Mouse (Mus musculus): Measurements from ENCODE around the gene Dsn1. TPM values are rescaled to one million over a fixed set of nuclear protein-coding genes. Genes with fewer than 3 reads are reported as not detected.

The Dsn1 gene
- polyA plus RNA-seq, 1 experiment from 2014 or later, result 44.2 TPM

GRCm38 (mm10) chr2:157040649-157041046 lies 33.7 kb upstream of the Dsn1 start:
- no peak for TF ChIP-seq CTCF (IDR thresholded peaks at IDR 0.05; ENCODE audit: low read depth)

GRCm38 (mm10) chr2:157039900-157040648 lies 33.1 kb upstream of the Dsn1 start:
- no peaks in the 10 kb centered on the region for H3K27me3 ChIP-seq (ENCODE audit: insufficient read depth, low read length)
- no peak overlapping the region for H3K9ac ChIP-seq
- peak; percentile 93 for ATAC-seq (ENCODE audit: insufficient read depth)
- no peak overlapping the region for H3K4me2 ChIP-seq
- no peak overlapping the region for H3K4me3 ChIP-seq (ENCODE audit: low read depth, low read length)
- peak; percentile 91 for DNase-seq
- H3K36me3 ChIP-seq (ENCODE audit: insufficient read depth), result peaks cover 84% of the 10 kb centered on the region
- no peak overlapping the region; the same call in 1 of the 2 replicates for H3K27ac ChIP-seq (ENCODE audit: low read depth)
- H3K4me1 ChIP-seq (ENCODE audit: insufficient read depth), result 0 out of 2 replicates have a peak, but pooled peaks cover 2% of the 10 kb centered on the region
- TF ChIP-seq CTCF (IDR thresholded peaks at IDR 0.05; ENCODE audit: low read depth), result peak; percentile 54
- H3K9me3 ChIP-seq (ENCODE audit: low read depth, low read length), result no peaks in the 10 kb centered on the region
- 66% methylated on average over 50 of the region's 50 CpGs for WGBS

More at GRCm38 (mm10) chr2:157040649-157041046, 33.7 kb upstream of the Dsn1 start:
- ATAC-seq (ENCODE audit: insufficient read depth) (no peak), DNase-seq (no peak)
- H3K4me3 ChIP-seq (ENCODE audit: low read depth, low read length), result no peak overlapping the region
- WGBS, result 77% methylated on average over 17 of the region's 17 CpGs
- H3K9ac ChIP-seq, result no peak overlapping the region
- no peaks in the 10 kb centered on the region for H3K27me3 ChIP-seq (ENCODE audit: insufficient read depth, low read length)
- H3K9me3 ChIP-seq (ENCODE audit: low read depth, low read length), result no peaks in the 10 kb centered on the region
- H3K4me2 ChIP-seq, result no peak overlapping the region
- 0 out of 2 replicates have a peak, but pooled peaks cover 2% of the 10 kb centered on the region for H3K4me1 ChIP-seq (ENCODE audit: insufficient read depth)
- H3K36me3 ChIP-seq (ENCODE audit: insufficient read depth), result peaks cover 84% of the 10 kb centered on the region
- H3K27ac ChIP-seq (ENCODE audit: low read depth), result no peak overlapping the region

GRCm38 (mm10) chr2:157037303-157037702 lies 30.3 kb upstream of the Dsn1 start:
- DNase-seq (no peak), ATAC-seq (ENCODE audit: insufficient read depth) (no peak)
- no peaks in the 10 kb centered on the region for H3K9me3 ChIP-seq (ENCODE audit: low read depth, low read length)
- 84% methylated on average over 9 of the region's 9 CpGs for WGBS
- H3K9ac ChIP-seq, result no peak overlapping the region
- H3K27ac ChIP-seq (ENCODE audit: low read depth), result no peak overlapping the region
- H3K27me3 ChIP-seq (ENCODE audit: insufficient read depth, low read length), result no peaks in the 10 kb centered on the region
- no peak overlapping the region for H3K4me3 ChIP-seq (ENCODE audit: low read depth, low read length)
- H3K36me3 ChIP-seq (ENCODE audit: insufficient read depth), result peaks cover 89% of the 10 kb centered on the region
- 0 out of 2 replicates have a peak, but pooled peaks cover 2% of the 10 kb centered on the region for H3K4me1 ChIP-seq (ENCODE audit: insufficient read depth)
- no peak overlapping the region for H3K4me2 ChIP-seq
- TF ChIP-seq CTCF (IDR thresholded peaks at IDR 0.05; ENCODE audit: low read depth), result no peak

GRCm38 (mm10) chr2:157036400-157036799 lies 29.4 kb upstream of the Dsn1 start:
- no peak overlapping the region for H3K4me2 ChIP-seq
- no peak for TF ChIP-seq CTCF (IDR thresholded peaks at IDR 0.05; ENCODE audit: low read depth)
- H3K36me3 ChIP-seq (ENCODE audit: insufficient read depth), result peaks cover 89% of the 10 kb centered on the region
- ATAC-seq (ENCODE audit: insufficient read depth), result no peak
- H3K9ac ChIP-seq, result no peak overlapping the region
- H3K27me3 ChIP-seq (ENCODE audit: insufficient read depth, low read length), result no peaks in the 10 kb centered on the region
- no peak overlapping the region for H3K4me3 ChIP-seq (ENCODE audit: low read depth, low read length)
- H3K9me3 ChIP-seq (ENCODE audit: low read depth, low read length), result no peaks in the 10 kb centered on the region
- 87% methylated on average over 8 of the region's 8 CpGs for WGBS
- no peak for DNase-seq
- 0 out of 2 replicates have a peak, but pooled peaks cover 2% of the 10 kb centered on the region for H3K4me1 ChIP-seq (ENCODE audit: insufficient read depth)
- H3K27ac ChIP-seq (ENCODE audit: low read depth), result no peak overlapping the region

- H3K9me3 ChIP-seq (ENCODE audit: low read depth, low read length), result no peaks in the 10 kb centered on the region
- peaks cover 90% of the 10 kb centered on the region for H3K36me3 ChIP-seq (ENCODE audit: insufficient read depth)
- no peak overlapping the region for H3K4me3 ChIP-seq (ENCODE audit: low read depth, low read length)
- H3K4me2 ChIP-seq, result no peak overlapping the region
- TF ChIP-seq CTCF (IDR thresholded peaks at IDR 0.05; ENCODE audit: low read depth), result no peak
- no peak for DNase-seq
- no peak overlapping the region for H3K27ac ChIP-seq (ENCODE audit: low read depth)
- no peaks in the 10 kb centered on the region for H3K27me3 ChIP-seq (ENCODE audit: insufficient read depth, low read length)
- ATAC-seq (ENCODE audit: insufficient read depth), result no peak
- WGBS, result 88% methylated on average over 7 of the region's 7 CpGs
- H3K4me1 ChIP-seq (ENCODE audit: insufficient read depth), result 0 out of 2 replicates have a peak, but pooled peaks cover 2% of the 10 kb centered on the region
- no peak overlapping the region for H3K9ac ChIP-seq
These were observed 28.4 kb upstream of the Dsn1 start for GRCm38 (mm10) chr2:157035371-157035770.

- no peak overlapping the region for H3K4me3 ChIP-seq (ENCODE audit: low read depth, low read length)
- no peak overlapping the region for H3K4me2 ChIP-seq
- H3K4me1 ChIP-seq (ENCODE audit: insufficient read depth), result no peaks in the 10 kb centered on the region
- H3K36me3 ChIP-seq (ENCODE audit: insufficient read depth), result peaks cover 91% of the 10 kb centered on the region
- no peak overlapping the region for H3K27ac ChIP-seq (ENCODE audit: low read depth)
- H3K9ac ChIP-seq, result no peak overlapping the region
- DNase-seq, result peak; percentile 92
- peaks cover 4% of the 10 kb centered on the region; the same call in 1 of the 2 replicates for H3K9me3 ChIP-seq (ENCODE audit: low read depth, low read length)
- no peaks in the 10 kb centered on the region for H3K27me3 ChIP-seq (ENCODE audit: insufficient read depth, low read length)
- WGBS, result 47% methylated on average over 9 of the region's 9 CpGs
- ATAC-seq (ENCODE audit: insufficient read depth), result peak; percentile 51; the same call in 1 of the 2 replicates
- TF ChIP-seq CTCF (IDR thresholded peaks at IDR 0.05; ENCODE audit: low read depth), result peak; percentile 92
These were observed 23.9 kb upstream of the Dsn1 start for GRCm38 (mm10) chr2:157030804-157031203.

- Histone ChIP-seq H3K9ac (no peak overlapping the region), H3K4me3 (ENCODE audit: low read depth, low read length) (no peak overlapping the region), H3K4me2 (no peak overlapping the region), H3K4me1 (ENCODE audit: insufficient read depth) (no peaks in the 10 kb centered on the region), H3K36me3 (ENCODE audit: insufficient read depth) (peaks cover 96% of the 10 kb centered on the region), H3K27ac (ENCODE audit: low read depth) (no peak overlapping the region), H3K9me3 (ENCODE audit: low read depth, low read length) (peaks cover 12% of the 10 kb centered on the region; the same call in 1 of the 2 replicates), H3K27me3 (ENCODE audit: insufficient read depth, low read length) (no peaks in the 10 kb centered on the region)
- WGBS, result 83% methylated on average over 4 of the region's 4 CpGs
- ATAC-seq (ENCODE audit: insufficient read depth), result no peak
- no peak for DNase-seq
- TF ChIP-seq CTCF (IDR thresholded peaks at IDR 0.05; ENCODE audit: low read depth), result no peak
These were observed 21.3 kb upstream of the Dsn1 start for GRCm38 (mm10) chr2:157028261-157028660.

Data from lung, embryonic 14.5 days (tissue).